Mouse (Mus musculus) G1E-ER4 (cell line): ENCODE results near the gene Fam98a. TPM values are rescaled to one million over a fixed set of nuclear protein-coding genes. Genes with fewer than 3 reads are reported as not detected.

Source experiments
- GATA1 ChIP-seq: IDR thresholded peaks from one replicate; pipeline ENCODE4 v1.8.0; 2012; ENCODE audit warnings: low read length, inconsistent platforms
- polyA plus RNA-seq: library from polyadenylated mRNA; stranded (reverse); fragments of >175 nt; gene quantifications from 2 replicates; pipeline ENCODE4 v1.2.3, GENCODE M21; 2012

Gene Fam98a
- polyA plus RNA-seq, 1 experiment: 26.0 TPM

GRCm38 (mm10) chr17:75495213-75495612 lies 56.5 kb downstream of the Fam98a start:
- no peak for TF ChIP-seq GATA1

Other genes starting within 250 kb of the Fam98a start
- not detected in 2 replicates for gene Rasgrp3, start 116.0 kb downstream of the Fam98a start, polyA plus RNA-seq